Mouse (Mus musculus) MEL (cell line): Measurements from ENCODE around the gene Ofcc1. TPM values are rescaled to one million over a fixed set of nuclear protein-coding genes. Genes with fewer than 3 reads are reported as not detected.

Source experiments
- DNase-seq: peaks from one replicate; pipeline ENCODE4 v3.0.0; 2011; ENCODE audit warnings: low read depth, low spot score
- H3K27ac ChIP-seq: 2 replicates; pipeline ENCODE4 v1.5.1; 2012; ENCODE audit warnings: low read depth, mild to moderate bottlenecking, control low read depth, low read length, moderate library complexity; ENCODE audit not compliant: control insufficient read depth
- H3K27me3 ChIP-seq, 2 experiments: fragments of 150-350 bp in 1 of 2; sonication (generic) in 1 of 2; 2 replicates each; pipeline ENCODE4 v1.6.1; 2012; ENCODE audit warnings: low read length in 2 of 2, mild to moderate bottlenecking in 2 of 2, improper control_type of control experiment in 1 of 2, moderate library complexity in 1 of 2; ENCODE audit not compliant: insufficient read depth in 2 of 2, control insufficient read depth in 1 of 2
- H3K36me3 ChIP-seq, 2 experiments: 2 replicates each; pipeline ENCODE4 v1.6.1; 2012 to 2014; ENCODE audit warnings: low read length in 2 of 2, improper control_type of control experiment in 1 of 2, inconsistent platforms in 1 of 2, mild to moderate bottlenecking in 1 of 2; ENCODE audit not compliant: insufficient read depth in 2 of 2, control insufficient read depth in 1 of 2
- H3K4me1 ChIP-seq, 2 experiments: fragments of 150-350 bp in 1 of 2; sonication (generic) in 1 of 2; 2 replicates each; pipeline ENCODE4 v1.6.1; 2012; ENCODE audit warnings: low read length in 2 of 2, improper control_type of control experiment in 1 of 2, mild to moderate bottlenecking in 1 of 2; ENCODE audit not compliant: insufficient read depth in 2 of 2, control insufficient read depth in 1 of 2
- H3K4me3 ChIP-seq, 2 experiments: fragments of 150-350 bp in 1 of 2; sonication (generic) in 1 of 2; 2 replicates each; pipeline ENCODE4 v1.5.1; 2012; ENCODE audit warnings: low read depth in 2 of 2, low read length in 2 of 2, mild to moderate bottlenecking in 2 of 2, moderate library complexity in 2 of 2, control low read depth in 1 of 2, improper control_type of control experiment in 1 of 2; ENCODE audit not compliant: control insufficient read depth in 1 of 2, insufficient read depth in 1 of 2
- H3K79me2 ChIP-seq: 2 replicates; pipeline ENCODE4 v1.6.1; 2012; ENCODE audit warnings: mild to moderate bottlenecking, low read length, moderate library complexity; ENCODE audit not compliant: control insufficient read depth, poor library complexity, insufficient read depth
- H3K9ac ChIP-seq: 2 replicates; pipeline ENCODE4 v1.6.1; 2012; ENCODE audit warnings: low read depth, mild to moderate bottlenecking, control low read depth, low read length, moderate library complexity; ENCODE audit not compliant: control insufficient read depth, poor library complexity, severe bottlenecking
- H3K9me3 ChIP-seq: fragments of 150-350 bp; sonication (generic); replicated peaks from 2 replicates; pipeline ENCODE4 v1.6.1; 2012; ENCODE audit warnings: mild to moderate bottlenecking, low read length, improper control_type of control experiment, moderate library complexity; ENCODE audit not compliant: insufficient read depth
- BHLHE40 ChIP-seq: IDR thresholded peaks from 2 replicates; pipeline ENCODE4 v1.6.1; 2012; ENCODE audit warnings: low read depth, mild to moderate bottlenecking, inconsistent platforms, low read length, improper control_type of control experiment, borderline replicate concordance
- CHD1 ChIP-seq: IDR thresholded peaks from 2 replicates; pipeline ENCODE4 v1.6.1; 2012; ENCODE audit warnings: low read depth, mild to moderate bottlenecking, inconsistent platforms, low read length, improper control_type of control experiment
- CHD2 ChIP-seq: IDR thresholded peaks from 2 replicates; pipeline ENCODE4 v1.6.1; 2011; ENCODE audit warnings: low read length, improper control_type of control experiment
- ELF1 ChIP-seq: IDR thresholded peaks from 2 replicates; pipeline ENCODE4 v1.6.1; 2014; ENCODE audit warnings: low read depth, mild to moderate bottlenecking, inconsistent platforms, low read length, improper control_type of control experiment, moderate library complexity
- EP300 ChIP-seq, 2 experiments: IDR thresholded peaks; 2 replicates each; pipeline ENCODE4 v1.6.1; 2011; ENCODE audit warnings: improper control_type of control experiment in 2 of 2, low read length in 2 of 2, low read depth in 1 of 2, mild to moderate bottlenecking in 1 of 2
- ETS1 ChIP-seq: IDR thresholded peaks from 2 replicates; pipeline ENCODE4 v1.6.1; 2012; ENCODE audit warnings: low read depth, mild to moderate bottlenecking, inconsistent platforms, low read length, improper control_type of control experiment, moderate library complexity
- HCFC1 ChIP-seq: IDR thresholded peaks from 2 replicates; pipeline ENCODE4 v1.6.1; 2012; ENCODE audit warnings: low read depth, mild to moderate bottlenecking, inconsistent platforms, low read length, improper control_type of control experiment, moderate library complexity
- JUND ChIP-seq: IDR thresholded peaks from 2 replicates; pipeline ENCODE4 v1.6.1; 2011; ENCODE audit warnings: low read depth, mild to moderate bottlenecking, improper control_type of control experiment, low read length
- MAZ ChIP-seq: IDR thresholded peaks from 2 replicates; pipeline ENCODE4 v1.6.1; 2012; ENCODE audit warnings: low read depth, mild to moderate bottlenecking, inconsistent platforms, low read length, improper control_type of control experiment
- MXI1 ChIP-seq: IDR thresholded peaks from 2 replicates; pipeline ENCODE4 v1.6.1; 2011; ENCODE audit warnings: mild to moderate bottlenecking, low read depth, low read length, improper control_type of control experiment
- NRF1 ChIP-seq: IDR thresholded peaks from 2 replicates; pipeline ENCODE4 v1.6.1; 2014; ENCODE audit warnings: low read depth, mild to moderate bottlenecking, inconsistent platforms, low read length, improper control_type of control experiment, moderate library complexity; ENCODE audit not compliant: poor library complexity, insufficient read depth, severe bottlenecking
- POLR2A ChIP-seq, 2 experiments: IDR thresholded peaks; 2 replicates each; pipeline ENCODE4 v1.6.1; 2011 to 2012; ENCODE audit warnings: low read length in 2 of 2, mild to moderate bottlenecking in 2 of 2, control low read depth in 1 of 2, improper control_type of control experiment in 1 of 2, low read depth in 1 of 2, moderate library complexity in 1 of 2; ENCODE audit not compliant: control insufficient read depth in 1 of 2, insufficient read depth in 1 of 2, poor library complexity in 1 of 2
- POLR2AphosphoS5 ChIP-seq: IDR thresholded peaks from 2 replicates; pipeline ENCODE4 v1.6.1; 2012; ENCODE audit warnings: low read depth, borderline replicate concordance, mild to moderate bottlenecking, inconsistent platforms, low read length, moderate library complexity, mixed read lengths
- RCOR1 ChIP-seq: IDR thresholded peaks from 2 replicates; pipeline ENCODE4 v1.6.1; 2012; ENCODE audit warnings: low read depth, mild to moderate bottlenecking, inconsistent platforms, low read length, improper control_type of control experiment
- SIN3A ChIP-seq: IDR thresholded peaks from 2 replicates; pipeline ENCODE4 v1.6.1; 2012; ENCODE audit warnings: low read length, improper control_type of control experiment, inconsistent platforms
- SMC3 ChIP-seq: IDR thresholded peaks from 2 replicates; pipeline ENCODE4 v1.6.1; 2011; ENCODE audit warnings: low read depth, low read length, improper control_type of control experiment
- TAL1 ChIP-seq: IDR thresholded peaks from 2 replicates; pipeline ENCODE4 v1.6.1; 2012; ENCODE audit warnings: mild to moderate bottlenecking, inconsistent platforms, low read length, moderate library complexity, mixed read lengths
- TCF12 ChIP-seq: IDR thresholded peaks from 2 replicates; pipeline ENCODE4 v1.6.1; 2014; ENCODE audit warnings: low read depth, mild to moderate bottlenecking, inconsistent platforms, low read length, improper control_type of control experiment, moderate library complexity
- UBTF ChIP-seq: IDR thresholded peaks from 2 replicates; pipeline ENCODE4 v1.6.1; 2012; ENCODE audit warnings: low read depth, mild to moderate bottlenecking, inconsistent platforms, low read length, improper control_type of control experiment, moderate library complexity, borderline replicate concordance; ENCODE audit not compliant: insufficient read depth
- USF2 ChIP-seq, 2 experiments: IDR thresholded peaks; 2 replicates each; pipeline ENCODE4 v1.6.1; 2011 to 2012; ENCODE audit warnings: improper control_type of control experiment in 2 of 2, low read length in 2 of 2, borderline replicate concordance in 1 of 2, inconsistent platforms in 1 of 2, low read depth in 1 of 2, mild to moderate bottlenecking in 1 of 2; ENCODE audit not compliant: insufficient read depth in 1 of 2
- ZKSCAN1 ChIP-seq: IDR thresholded peaks from 2 replicates; pipeline ENCODE4 v1.6.1; 2012; ENCODE audit warnings: low read depth, mild to moderate bottlenecking, inconsistent platforms, low read length, improper control_type of control experiment, moderate library complexity
- polyA plus RNA-seq, 2 experiments: library from polyadenylated mRNA; stranded (reverse) in 1 of 2; unstranded in 1 of 2; fragments of >175 nt in 1 of 2; fragments of >200 nt in 1 of 2; gene quantifications; 2 replicates each; pipeline versions ENCODE4 v1.2.1 to v1.2.4; 2012; ENCODE audit warnings: low replicate concordance in 2 of 2, low read depth in 1 of 2; ENCODE audit not compliant: insufficient read length in 2 of 2, insufficient read depth in 1 of 2, missing spikeins in 1 of 2
- total RNA-seq: library from RNA; depleted of rRNA; stranded (reverse); fragments of 300-350 nt; gene quantifications from 2 replicates; pipeline ENCODE4 v1.2.3, GENCODE M21; 2012

Gene Ofcc1
- total and polyA plus RNA-seq, 3 experiments, result not detected

DNA sequence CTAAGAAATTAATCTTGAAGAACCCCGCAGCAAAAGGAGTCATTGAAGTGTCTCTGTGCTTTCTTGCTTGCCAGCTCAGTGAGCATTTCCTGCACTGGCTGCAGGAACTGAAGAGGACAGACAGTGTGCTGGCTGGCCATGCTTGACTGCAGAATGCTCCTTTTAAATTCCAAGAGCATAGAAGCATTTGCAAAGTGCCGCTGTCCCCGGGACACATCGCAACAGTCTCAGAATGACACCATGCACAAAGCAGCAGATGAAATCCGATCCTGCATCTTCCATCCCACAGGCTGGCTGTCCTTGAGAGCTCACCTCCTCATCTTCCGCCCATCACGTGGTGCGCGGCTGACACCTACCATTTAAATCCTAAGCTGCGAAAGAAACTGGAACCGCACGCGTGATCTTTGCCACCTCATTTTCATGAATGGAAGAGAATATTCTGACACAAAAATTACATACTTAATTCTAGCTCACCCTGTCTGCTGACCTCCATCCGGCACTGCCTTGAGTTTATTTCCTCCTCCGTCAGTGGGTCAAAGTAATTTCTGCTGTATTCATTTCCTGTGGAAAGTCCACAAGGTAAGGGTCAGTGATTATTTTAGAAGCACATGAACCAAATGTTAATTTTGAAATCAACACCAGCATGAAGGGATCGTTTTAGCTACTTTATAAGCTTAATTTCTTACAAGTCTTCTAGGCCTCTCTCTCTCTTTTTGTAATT lies 98.0 kb downstream of the Ofcc1 start:
- H3K9ac ChIP-seq, result no peak overlapping the region

DNA sequence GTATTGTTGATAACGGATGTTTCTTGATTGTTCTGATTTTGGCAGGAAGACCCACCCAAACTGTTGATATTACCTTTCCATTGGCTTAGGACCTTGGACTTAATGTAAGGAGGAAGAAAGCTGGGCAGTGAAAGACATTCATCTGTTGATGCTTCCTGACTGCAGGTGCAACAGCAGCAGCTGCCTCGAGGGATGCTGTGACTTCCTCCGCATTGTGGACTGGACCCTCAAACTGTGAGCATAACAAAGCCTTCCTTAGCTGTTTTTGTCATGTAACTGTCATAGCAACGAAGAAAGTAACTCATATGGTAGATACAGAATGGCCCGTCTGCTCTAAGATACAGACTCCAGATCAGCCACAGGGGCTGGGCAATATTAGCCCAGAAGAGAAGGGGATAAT lies 102.5 kb downstream of the Ofcc1 start:
- Histone ChIP-seq H3K4me1 (no peaks in the 10 kb centered on the region), H3K9me3 (no peaks in the 10 kb centered on the region), H3K4me3 (no peak overlapping the region), H3K27ac (no peak overlapping the region), H3K36me3 (no peaks in the 10 kb centered on the region), H3K9ac (no peak overlapping the region), H3K79me2 (no peaks in the 10 kb centered on the region), H3K27me3 (no peaks in the 10 kb centered on the region)
- DNase-seq, result no peak
- TF ChIP-seq EP300 (IDR thresholded peaks at IDR 0.05; ENCODE audit: low read depth in 1 of 2, low read length in 2 of 2) (no peak), MAZ (no peak), USF2 (IDR thresholded peaks at IDR 0.05; ENCODE audit: borderline replicate concordance in 1 of 2, insufficient read depth in 1 of 2, low read depth in 1 of 2, low read length in 2 of 2) (no peak), POLR2AphosphoS5 (no peak), TAL1 (no peak), HCFC1 (no peak), TCF12 (no peak), ETS1 (no peak)

More for the DNA sequence above, 98.0 kb downstream of the Ofcc1 start:
- H3K36me3 ChIP-seq, result no peaks in the 10 kb centered on the region
- no peak for DNase-seq
- no peaks in the 10 kb centered on the region for H3K9me3 ChIP-seq
- H3K79me2 ChIP-seq, result no peaks in the 10 kb centered on the region
- TF ChIP-seq SMC3 (no peak), MXI1 (no peak), BHLHE40 (no peak)
- no peak overlapping the region for H3K27ac ChIP-seq
- no peak overlapping the region for H3K4me3 ChIP-seq
- no peaks in the 10 kb centered on the region for H3K4me1 ChIP-seq
- H3K27me3 ChIP-seq, result no peaks in the 10 kb centered on the region

DNA sequence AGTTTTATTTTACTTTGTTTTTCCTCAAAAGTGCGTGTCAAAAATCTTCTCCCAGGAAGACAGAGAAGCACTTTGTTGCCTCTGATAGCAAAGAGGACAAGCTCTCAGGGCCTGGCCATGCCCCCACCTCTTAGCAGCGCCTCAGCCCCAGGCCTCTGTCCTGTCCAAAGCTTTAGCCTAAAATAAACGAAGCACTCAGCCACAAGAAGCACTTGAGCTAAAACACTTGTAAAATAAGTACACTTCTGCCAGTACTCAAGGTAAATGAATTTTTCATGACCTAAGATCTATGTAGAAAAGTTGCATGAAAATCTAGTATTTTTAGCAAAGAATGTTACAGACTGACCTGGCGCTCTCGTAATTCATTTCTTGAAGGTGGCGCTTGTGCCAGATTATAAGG lies 117.4 kb downstream of the Ofcc1 start:
- no peaks in the 10 kb centered on the region for H3K36me3 ChIP-seq
- H3K9ac ChIP-seq, result no peak overlapping the region
- no peak for DNase-seq
- no peak overlapping the region for H3K4me3 ChIP-seq
- H3K27me3 ChIP-seq, result no peaks in the 10 kb centered on the region
- no peak overlapping the region for H3K27ac ChIP-seq
- H3K4me1 ChIP-seq, result no peaks in the 10 kb centered on the region
- H3K9me3 ChIP-seq, result no peaks in the 10 kb centered on the region
- TF ChIP-seq JUND, result no peak
- no peak for TF ChIP-seq CHD1
- no peak for TF ChIP-seq NRF1
- no peak for TF ChIP-seq HCFC1
- no peak for TF ChIP-seq ELF1
- no peak for TF ChIP-seq RCOR1
- no peak for TF ChIP-seq SIN3A
- TF ChIP-seq USF2 (IDR thresholded peaks at IDR 0.05; ENCODE audit: borderline replicate concordance in 1 of 2, insufficient read depth in 1 of 2, low read depth in 1 of 2, low read length in 2 of 2), result no peak
- no peak for TF ChIP-seq CHD2
- TF ChIP-seq SMC3, result no peak
- no peak for TF ChIP-seq POLR2A (IDR thresholded peaks at IDR 0.05; ENCODE audit: control insufficient read depth in 1 of 2, insufficient read depth in 1 of 2, low read depth in 1 of 2, low read length in 2 of 2, poor library complexity in 1 of 2)
- no peak for TF ChIP-seq ZKSCAN1
- TF ChIP-seq MAZ, result no peak
- TF ChIP-seq UBTF, result no peak
- no peaks in the 10 kb centered on the region for H3K79me2 ChIP-seq
